Mouse (Mus musculus) inflammation-experienced regulatory T-cells, adult 6 months (primary cell): ENCODE measurements around the gene Ntmt1. TPM values are rescaled to one million over a fixed set of nuclear protein-coding genes. Genes with fewer than 3 reads are reported as not detected.

ENCODE experiments used
- polyA plus RNA-seq, 3 experiments: library from polyadenylated mRNA; unstranded; fragments of 100-300 nt; shearing (Covaris generic); gene quantifications; one replicate each; pipeline ENCODE4 v1.2.1; 2017

The Ntmt1 gene
- polyA plus RNA-seq, 3 experiments from 2014 or later: 27.4 to 34.0 (median 28.7) TPM

Other genes starting within 250 kb of the Ntmt1 start
- 1 to 10 TPM; 3.0 to 8.3 (median 4.3) TPM for gene Cstad, start 212.8 kb upstream of the Ntmt1 start, polyA plus RNA-seq
- gene 1700001O22Rik, start 4.2 kb upstream of the Ntmt1 start, polyA plus RNA-seq: 1 to 10 TPM in 1 of 3 experiments, under 1 TPM in 2; 0.55 to 2.5 (median 0.84) TPM
- 10 to 100 TPM; 36.4 to 43.6 (median 36.4) TPM for gene Asb6, start 22.5 kb downstream of the Ntmt1 start, polyA plus RNA-seq
- not detected for gene Prrx2, start 27.1 kb downstream of the Ntmt1 start, polyA plus RNA-seq
- not detected for gene Ptges, start 122.0 kb downstream of the Ntmt1 start, polyA plus RNA-seq
- gene Tor1b, start 145.1 kb downstream of the Ntmt1 start, polyA plus RNA-seq: 10 to 100 TPM; 15.6 to 26.9 (median 22.2) TPM
- 10 to 100 TPM; 60.5 to 73.3 (median 72.6) TPM for gene Tor1a, start 160.1 kb downstream of the Ntmt1 start, polyA plus RNA-seq
- 100 to 1,000 TPM in 1 of 3 experiments, 10 to 100 TPM in 2; 67.1 to 103 (median 93.7) TPM for gene BC005624, start 174.4 kb downstream of the Ntmt1 start, polyA plus RNA-seq
- 10 to 100 TPM; 11.9 to 27.4 (median 16.7) TPM for gene Usp20, start 174.5 kb downstream of the Ntmt1 start, polyA plus RNA-seq